Mouse (Mus musculus) neutrophil, adult 5-6 weeks (primary cell): ENCODE measurements around the gene Ric8b. TPM values are rescaled to one million over a fixed set of nuclear protein-coding genes. Genes with fewer than 3 reads are reported as not detected.

ENCODE experiments used
- ATAC-seq: fragments of 151-379, 151-347 bp; 2 replicates; pipeline ENCODE4 v1.8.0; 2017; ENCODE audit warnings: mild to moderate bottlenecking, moderate TSS enrichment; ENCODE audit not compliant: insufficient number of reproducible peaks, poor library complexity, low FRiP score, severe bottlenecking; ENCODE audit errors: extremely low read depth
- total RNA-seq: library from RNA; stranded (forward); fragments of 200-1000 nt; gene quantifications from 2 replicates; pipeline ENCODE4 v1.2.3, GENCODE M21; 2017

The Ric8b gene
- total RNA-seq, 1 experiment from 2014 or later: 31.8 TPM

GRCm38 (mm10) chr10:84908006-84908405 is 9.4 kb upstream of the Ric8b start:
- ATAC-seq: no peak

GRCm38 (mm10) chr10:84908471-84908870 is 8.9 kb upstream of the Ric8b start:
- ATAC-seq: no peak

- ATAC-seq: no peak
These were observed 8.2 kb upstream of the Ric8b start for GRCm38 (mm10) chr10:84909021-84909801.

DNA sequence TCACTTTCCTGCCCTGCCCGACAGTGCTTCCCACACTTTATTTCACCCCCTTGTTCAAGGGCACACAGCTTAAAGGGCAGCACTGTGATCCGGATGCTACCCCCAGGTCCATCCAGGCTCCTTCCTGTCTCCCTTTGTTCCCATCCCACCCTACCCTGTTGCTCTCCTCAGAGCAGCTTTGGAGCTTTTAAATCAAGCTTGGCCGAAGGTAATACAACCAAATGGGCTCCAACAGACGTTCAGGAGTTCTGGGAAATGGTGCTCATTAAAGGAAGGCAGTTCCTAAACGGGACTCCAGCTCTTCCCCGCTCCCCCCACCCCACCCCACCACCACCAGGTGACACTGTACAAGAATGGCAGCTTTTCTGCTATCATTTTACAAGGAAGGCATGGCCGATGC is 7.2 kb upstream of the Ric8b start:
- no peak for ATAC-seq

- no peak for ATAC-seq
These were observed 6.5 kb upstream of the Ric8b start for GRCm38 (mm10) chr10:84910758-84911384.

- ATAC-seq: no peak
These were observed 4.3 kb upstream of the Ric8b start for GRCm38 (mm10) chr10:84913148-84913547.

DNA sequence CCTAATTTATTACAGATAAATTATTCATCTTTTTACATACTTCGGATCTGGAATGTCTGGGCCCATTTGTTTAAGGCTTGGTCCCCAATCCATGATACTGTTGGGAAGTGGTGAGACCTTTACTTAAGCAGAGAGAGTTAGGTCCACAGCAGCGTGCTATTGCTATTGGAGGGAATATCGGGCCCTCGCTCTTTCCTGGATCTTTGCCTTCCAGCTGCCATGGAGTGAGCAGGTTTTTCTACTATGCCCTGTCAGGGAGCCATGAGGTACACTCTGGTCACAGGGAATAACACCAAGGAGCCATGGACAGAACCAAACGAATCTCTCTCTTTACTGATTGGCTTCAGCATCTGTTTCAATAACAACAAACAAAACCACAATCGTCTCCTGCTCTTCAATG is 1.9 kb upstream of the Ric8b start:
- ATAC-seq: no peak

GRCm38 (mm10) chr10:84917731-84918095 is 297 bp downstream of the Ric8b start:
- ATAC-seq: no peak

- no peak for ATAC-seq
These were observed 8.9 kb downstream of the Ric8b start for GRCm38 (mm10) chr10:84926336-84926735.

DNA sequence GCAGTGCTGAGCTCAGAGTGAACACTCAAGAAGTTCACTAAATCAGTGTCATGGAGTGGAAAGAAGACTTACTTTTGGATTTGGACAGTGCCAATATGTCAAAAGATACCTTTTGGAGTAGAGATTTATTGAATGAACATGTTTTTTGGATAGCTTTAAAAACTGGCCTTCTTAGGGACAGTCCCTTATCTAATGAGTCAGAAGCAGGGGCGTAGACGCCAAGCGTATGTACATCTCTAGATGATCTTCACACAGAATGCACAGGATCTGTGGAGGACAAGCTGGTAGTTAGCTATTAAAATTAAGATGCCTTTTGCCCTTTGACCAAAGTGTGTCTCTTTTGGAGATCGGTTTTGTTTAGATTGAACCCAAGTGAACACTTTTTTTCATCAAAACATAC is 9.5 kb downstream of the Ric8b start:
- ATAC-seq: no peak

GRCm38 (mm10) chr10:84928465-84928864 is 11.0 kb downstream of the Ric8b start:
- no peak for ATAC-seq

- peak; percentile 94 for ATAC-seq
These were observed 18.3 kb downstream of the Ric8b start for GRCm38 (mm10) chr10:84935553-84936209.

DNA sequence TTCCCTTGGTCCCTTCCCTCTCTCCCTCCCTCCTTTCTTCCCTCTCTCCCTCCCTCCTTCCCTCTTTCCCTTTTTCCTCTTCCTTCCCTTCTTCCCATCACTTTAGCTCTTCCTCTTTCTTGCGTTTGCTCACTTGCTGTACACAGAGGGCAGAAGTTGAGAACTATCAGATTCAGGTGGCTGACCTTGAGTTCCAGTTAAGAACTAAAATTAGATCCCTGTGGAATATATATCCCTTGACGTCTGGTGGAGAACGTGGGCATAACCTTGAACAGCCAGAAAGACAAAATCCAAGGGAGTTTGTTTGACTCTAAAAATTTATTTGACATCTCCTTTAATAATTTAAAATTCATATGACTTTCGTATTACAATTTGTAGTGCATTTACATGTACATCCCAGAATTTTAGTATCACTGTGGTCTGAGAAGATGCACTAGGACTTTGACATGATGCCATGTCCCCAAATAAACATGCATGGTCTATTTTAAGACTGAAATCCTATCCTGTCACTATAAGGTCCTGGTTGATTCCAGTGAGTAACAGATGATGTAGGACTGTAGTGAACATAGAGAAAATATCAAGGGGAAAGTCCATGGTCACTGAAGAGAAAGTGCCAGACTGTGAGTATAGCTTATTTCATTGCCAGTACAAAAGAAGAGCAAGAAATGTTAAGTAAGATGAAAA is 19.6 kb downstream of the Ric8b start:
- no peak for ATAC-seq

DNA sequence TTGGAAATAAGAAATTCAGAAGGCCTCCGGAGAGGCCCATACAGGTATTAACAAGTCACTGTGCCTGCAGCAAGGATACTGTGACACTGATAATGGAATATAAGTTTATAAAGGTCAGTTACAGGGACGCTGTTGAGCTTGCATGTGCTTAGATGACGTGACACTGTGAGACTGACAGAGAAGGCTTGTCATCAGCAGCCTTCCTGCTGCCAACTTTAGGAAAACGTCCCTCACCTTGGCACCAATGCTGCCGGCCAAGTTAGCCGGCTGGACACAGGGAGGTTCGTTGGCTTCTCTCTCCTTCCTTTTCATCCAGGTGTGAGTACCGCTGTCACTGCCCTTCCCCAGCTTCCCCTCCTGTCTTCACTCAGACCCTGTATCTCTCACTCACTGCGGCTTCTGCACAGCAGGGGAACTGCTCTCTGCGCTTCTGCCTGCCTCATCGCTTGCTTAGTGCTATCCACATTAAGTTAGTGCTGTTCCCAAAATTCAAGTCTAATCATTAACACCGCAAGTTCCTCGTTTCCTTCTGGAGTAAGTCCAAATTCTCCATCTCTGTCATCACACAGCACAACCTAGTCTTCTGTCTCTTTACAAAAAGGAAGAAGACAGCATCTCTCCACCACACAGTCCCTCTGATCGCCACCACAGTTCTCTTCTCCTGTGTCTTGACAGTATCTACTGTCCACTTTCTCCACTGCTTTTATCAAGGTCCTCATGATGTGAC is 20.8 kb downstream of the Ric8b start:
- no peak for ATAC-seq

- ATAC-seq: no peak
These were observed 21.5 kb downstream of the Ric8b start for GRCm38 (mm10) chr10:84938886-84939285.

GRCm38 (mm10) chr10:84940356-84940755 is 22.9 kb downstream of the Ric8b start:
- ATAC-seq: no peak

GRCm38 (mm10) chr10:84945692-84946091 is 28.3 kb downstream of the Ric8b start:
- ATAC-seq: no peak

DNA sequence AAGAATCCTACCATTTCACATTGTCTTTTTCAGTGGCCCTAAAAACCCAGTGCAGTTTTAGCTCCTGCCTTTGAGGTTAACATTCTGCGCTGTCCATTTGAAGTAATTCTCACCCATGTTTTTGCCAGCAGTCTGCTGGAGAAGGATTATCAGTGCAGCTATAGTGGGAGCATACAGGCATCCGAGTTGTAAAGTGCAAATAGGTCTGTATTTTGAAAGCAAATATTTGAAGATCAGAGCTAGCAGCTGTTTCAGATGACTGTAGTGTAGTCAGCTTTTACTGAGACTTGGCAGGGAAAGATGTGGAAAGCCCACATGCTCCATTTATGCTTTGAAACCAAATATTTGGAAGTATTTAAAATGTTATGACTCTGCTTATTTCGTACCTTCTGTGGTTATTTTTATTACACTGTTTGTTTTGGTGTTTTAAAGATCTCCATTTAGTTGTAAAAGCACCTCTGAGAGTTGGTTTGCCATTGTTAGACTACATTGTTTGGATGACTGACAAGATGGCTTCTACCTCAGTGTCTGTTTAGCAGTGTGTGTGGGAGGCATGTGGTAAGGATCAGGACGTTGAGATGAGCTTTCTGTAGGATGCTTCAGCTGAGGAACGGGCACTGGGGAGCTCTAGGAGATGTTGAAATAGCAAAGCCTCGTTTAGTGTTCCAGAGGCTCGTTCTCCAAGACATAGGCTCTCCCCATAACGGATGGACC is 31.7 kb downstream of the Ric8b start:
- ATAC-seq: no peak

- no peak for ATAC-seq
These were observed 32.2 kb downstream of the Ric8b start for GRCm38 (mm10) chr10:84949684-84950010.
